Mouse (Mus musculus): Measurements from ENCODE around the gene Grk5.

Gene Grk5

DNA sequence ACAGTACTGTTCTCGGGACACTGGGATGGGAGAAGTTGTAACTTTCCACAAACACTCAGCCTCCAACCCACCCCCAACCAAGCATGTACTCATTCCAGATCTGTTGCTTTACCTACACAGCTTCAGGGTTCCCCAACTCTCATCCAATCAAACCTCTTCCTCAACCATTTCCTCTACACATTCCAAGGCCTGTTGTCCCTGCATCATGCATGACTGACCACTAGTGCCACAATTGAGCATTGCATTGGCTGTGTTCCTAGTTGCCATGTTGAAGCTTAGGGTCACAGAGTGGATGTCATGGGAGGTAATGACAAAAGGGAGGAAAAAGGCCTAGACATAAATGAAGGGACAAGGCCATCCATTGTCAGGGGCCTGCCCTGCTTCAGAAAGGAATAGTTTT lies 175.5 kb downstream of the Grk5 start:
- peak; percentile 5 for DNase-seq (ENCODE audit: low spot score)

DNA sequence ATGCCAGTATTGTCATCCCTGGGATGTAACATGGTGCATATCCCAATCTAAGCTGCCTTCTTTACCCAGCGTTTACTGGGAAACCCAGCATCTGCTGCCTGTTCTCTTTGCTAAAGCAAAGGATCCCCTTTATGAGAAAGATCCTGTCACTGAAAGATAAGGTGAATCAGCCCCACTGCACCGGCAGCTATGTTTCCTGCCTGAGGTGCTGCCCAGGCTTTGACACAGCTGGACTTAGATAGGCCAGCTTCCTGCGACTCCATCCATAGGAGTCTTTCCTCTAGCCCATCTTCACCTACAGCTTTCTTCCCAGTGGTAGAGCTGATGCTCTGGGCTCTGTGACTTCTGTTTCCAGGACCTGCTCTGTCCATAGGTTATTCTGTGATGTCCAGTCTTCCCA lies 189.1 kb downstream of the Grk5 start:
- DNase-seq (ENCODE audit: low spot score): no peak

DNA sequence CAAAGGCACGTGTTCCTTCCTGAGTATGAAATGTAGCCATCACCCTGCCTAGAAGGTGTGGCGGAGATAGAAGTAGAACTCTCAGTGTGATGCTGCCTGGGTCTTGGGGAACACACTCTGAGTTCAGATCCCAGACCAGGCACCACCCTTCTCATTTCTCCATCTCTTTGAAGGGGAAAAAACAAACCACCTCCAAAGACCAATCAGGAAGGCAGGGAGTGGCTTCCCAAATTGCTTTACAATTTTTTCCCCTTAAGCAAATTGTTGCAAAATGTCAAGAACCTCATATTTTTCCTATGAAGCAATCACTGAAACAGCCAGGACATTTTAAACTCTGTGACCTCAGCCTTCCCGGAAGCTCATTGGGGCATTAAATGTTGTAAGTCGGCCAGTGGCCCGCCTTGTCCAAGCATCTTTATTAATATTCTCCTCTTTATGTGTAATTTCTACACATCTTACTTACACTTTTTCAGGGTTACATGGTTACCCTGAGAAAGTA lies 190.8 kb downstream of the Grk5 start:
- no peak for DNase-seq (ENCODE audit: low spot score)

DNA sequence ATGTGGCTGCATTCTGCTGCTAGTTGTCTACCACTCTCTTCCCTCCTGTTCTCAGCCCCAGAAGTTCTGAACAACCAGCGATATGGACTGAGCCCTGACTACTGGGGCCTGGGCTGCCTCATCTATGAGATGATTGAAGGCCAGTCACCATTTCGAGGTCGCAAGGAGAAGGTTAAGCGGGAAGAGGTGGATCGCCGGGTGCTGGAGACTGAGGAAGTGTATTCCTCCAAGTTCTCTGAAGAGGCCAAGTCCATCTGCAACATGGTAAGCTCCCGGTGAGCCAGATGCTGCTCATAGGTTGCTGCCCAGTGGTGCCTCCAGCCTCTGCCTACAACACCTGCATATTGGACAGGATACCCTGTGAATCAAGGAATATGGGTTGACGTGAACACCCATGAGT lies 193.5 kb downstream of the Grk5 start:
- DNase-seq (ENCODE audit: low spot score): no peak

DNA sequence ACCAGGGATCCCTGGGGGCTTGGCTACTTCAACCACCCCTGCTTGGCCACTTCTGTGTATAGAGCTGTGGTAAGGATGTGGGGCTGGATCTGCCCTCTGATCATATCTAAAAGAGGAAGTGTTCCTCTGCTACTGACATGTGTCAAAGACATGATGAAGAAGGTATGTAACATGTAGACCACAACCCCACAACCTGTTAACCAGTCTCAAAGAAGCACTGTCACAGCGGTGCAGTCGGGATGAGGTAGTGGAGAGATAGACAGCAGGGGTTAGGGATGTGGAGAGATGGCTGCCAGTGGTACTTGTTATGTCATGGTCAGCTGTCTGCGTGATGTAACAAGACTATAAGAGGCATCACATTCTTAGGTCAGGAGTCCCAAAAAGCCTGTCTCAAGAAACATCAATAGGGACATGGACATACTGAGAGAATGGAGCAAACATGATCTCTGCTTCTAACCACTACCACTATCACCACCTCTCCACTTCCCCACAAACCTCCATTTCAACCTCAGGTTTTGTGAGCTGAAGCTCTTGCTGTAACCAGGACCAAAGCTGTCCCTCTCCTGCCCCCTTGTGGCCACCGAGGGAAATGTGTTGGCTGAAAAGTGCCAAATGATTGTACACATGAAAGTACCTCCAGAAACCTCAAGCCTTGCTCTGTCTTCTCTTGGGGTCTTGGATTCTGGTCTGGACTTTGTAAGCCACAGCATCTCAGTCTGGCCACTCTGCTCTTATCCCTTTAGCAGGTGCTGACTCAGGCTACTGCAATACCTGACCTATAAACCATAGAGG lies 194.8 kb downstream of the Grk5 start:
- peak; percentile 93 for DNase-seq (ENCODE audit: low spot score)

DNA sequence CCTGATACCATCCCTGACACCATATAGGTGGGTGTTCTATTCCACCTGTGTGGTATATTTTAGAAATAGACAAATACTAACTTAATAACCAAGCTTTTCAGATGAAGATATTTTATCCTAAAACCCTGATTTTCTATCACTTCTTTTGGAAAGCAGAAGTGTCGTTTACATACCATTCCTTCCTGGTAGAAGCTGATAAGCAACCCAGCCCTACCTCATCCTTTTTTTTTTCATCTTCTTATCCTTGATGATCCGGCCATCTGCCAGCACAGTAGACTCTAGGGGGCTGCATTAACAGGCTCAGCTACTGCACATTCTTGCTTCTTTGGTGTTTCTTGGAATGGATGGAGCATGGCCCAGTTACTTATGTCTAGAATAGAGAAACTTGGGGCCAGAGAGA lies 195.7 kb downstream of the Grk5 start:
- DNase-seq (ENCODE audit: low spot score): no peak

DNA sequence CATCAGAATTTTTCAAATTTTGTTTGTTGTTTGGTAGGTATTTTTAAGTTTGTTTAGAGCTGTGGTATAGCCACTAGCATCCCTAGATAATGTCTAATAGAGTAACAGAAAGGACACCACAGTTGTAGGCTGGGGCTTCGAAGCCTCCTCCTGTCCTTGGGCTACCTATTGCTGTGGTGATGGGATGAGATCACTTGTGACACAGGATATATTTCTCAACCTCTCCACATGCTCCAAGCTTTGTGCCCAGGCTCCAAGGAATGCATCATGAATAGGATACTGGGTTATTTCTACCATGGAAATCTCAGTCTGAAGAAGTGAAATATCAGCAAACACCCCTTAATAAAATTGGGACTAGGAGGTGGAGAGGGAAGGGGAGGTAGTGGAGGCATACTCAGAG lies 198.2 kb downstream of the Grk5 start:
- DNase-seq (ENCODE audit: low spot score): no peak

DNA sequence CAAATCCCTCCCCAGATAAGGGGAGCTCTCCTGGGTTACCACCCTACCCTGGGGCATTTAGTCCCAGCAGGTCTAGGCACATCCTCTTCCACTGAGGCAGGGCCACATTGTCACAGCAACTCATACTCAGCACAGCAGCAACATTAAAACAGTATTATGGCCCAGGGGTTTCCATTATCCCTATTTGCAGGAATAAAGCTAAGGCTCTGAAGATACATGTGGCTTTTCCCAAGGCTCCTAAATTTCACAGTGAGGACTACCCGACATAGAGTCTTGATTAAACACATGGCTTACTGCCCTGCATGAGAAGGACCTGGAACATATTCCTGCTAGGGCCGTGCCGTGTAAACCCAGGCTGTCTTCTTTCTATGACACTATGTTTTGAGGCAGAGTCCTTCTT lies 199.5 kb downstream of the Grk5 start:
- no peak for DNase-seq (ENCODE audit: low spot score)

DNA sequence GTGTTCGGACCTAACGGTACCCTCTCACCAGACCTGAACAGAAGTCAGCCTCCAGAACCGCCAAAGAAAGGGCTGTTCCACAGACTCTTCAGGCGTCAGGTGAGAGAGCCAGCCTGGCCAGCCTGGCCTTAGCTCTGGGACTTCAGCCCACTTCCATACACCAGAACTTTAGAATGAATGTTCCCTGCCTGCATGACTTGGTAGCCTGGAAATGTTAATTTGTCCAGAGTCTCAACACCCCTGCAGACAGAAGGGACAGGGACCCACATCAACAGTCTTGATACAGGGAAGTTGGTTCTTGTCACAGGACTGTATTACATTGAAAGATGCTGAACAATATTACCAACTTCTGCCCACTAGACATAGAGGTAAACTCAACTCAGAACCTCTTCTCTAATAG lies 201.0 kb downstream of the Grk5 start:
- DNase-seq (ENCODE audit: low spot score): no peak

DNA sequence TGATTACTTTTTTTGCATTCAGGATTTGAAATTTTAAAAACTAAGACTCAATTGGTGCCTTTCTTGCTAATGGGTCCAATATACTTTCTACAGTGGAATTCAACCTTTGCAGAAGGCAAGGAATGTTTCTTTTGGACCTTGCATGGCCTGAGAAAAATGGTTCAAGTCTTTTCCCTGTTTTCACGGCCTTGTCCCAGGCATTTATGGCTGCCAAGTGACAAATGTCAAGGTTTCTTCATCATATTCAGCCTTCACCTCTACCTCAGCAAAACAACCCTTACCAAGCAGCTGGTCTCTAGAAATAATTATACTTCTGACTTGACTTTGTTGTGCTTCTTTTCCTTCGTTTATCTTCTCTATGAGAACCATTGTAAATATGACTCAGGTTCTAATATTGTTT lies 207.2 kb downstream of the Grk5 start:
- no peak for DNase-seq (ENCODE audit: low spot score)

DNA sequence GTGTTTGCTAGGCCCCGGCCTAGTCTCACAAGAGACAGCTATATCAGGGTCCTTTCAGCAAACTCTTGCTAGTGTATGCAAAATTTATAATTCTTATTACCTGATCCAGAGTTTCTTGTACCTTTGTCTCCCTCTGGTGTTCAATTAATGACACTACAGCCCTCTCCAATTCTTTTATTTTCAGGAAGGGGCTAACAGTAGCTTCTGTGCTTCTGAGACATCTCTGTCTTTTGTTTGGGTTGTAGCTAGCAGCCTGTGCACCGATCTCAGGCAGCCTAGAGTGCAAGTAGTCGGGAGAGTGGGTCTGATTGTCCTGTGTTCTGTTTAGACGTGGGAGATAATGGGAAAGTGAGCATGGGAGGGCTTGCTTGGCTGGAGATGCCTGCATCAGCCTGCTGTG lies 208.2 kb downstream of the Grk5 start:
- peak; percentile 7 for DNase-seq (ENCODE audit: low spot score)

DNA sequence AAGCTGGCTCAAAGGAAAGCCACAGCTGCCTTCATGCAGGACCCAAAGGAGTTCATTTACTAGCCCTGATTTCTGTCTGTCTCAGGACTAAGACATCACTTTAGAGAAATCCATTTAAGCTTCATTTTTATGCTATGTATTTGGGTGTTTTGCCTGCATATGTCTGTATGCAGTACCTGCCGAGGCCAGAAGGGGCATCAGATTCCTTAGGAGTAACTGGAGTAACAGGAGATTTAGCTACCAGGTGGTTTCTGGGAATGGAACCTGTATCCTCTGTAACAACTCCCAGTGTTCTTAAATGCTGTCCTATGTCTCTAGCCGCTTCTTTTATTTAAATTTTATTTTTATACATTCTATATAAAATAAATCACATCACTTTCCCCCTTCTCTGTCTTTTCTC lies 220.6 kb downstream of the Grk5 start:
- DNase-seq (ENCODE audit: low spot score): no peak

DNA sequence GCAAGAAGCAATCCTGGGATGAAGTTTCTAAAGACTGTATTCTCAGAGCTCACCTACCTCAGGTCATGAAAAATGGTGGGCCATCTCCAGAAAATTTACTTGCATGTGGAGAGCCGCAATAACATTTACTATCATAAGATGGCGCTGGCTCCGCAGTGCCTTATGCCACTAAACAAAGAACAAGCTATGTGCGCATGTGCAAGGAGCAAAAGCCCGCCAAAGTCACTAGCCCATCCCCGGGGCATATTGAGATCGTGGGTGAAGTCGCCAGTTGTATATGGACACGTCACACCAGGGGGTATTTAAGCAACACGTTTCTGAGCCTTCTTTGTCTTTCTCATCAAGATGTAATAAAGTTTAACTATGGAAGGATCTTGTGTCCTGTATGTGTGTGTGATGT lies 241.5 kb downstream of the Grk5 start:
- no peak for DNase-seq (ENCODE audit: low spot score)

DNA sequence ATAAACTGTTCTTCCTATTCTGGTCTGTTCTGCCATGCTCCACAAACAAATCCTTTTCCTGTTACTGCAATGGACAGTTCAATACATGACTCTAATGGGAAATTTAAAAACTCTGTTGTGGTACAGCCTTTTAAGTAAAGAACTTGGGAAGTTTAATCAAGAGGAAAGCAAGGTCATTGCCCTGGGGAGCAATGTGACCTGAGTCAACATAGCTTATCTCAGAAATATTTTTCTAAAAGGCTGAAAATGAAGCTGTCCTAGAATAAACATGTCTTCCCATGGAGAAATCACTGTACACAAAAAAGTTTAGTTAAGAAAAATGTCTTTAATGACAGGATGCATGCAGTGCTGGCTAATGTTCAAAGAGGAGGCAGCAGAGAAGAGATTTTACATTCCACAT lies 249.1 kb downstream of the Grk5 start:
- DNase-seq (ENCODE audit: low spot score): no peak

DNA sequence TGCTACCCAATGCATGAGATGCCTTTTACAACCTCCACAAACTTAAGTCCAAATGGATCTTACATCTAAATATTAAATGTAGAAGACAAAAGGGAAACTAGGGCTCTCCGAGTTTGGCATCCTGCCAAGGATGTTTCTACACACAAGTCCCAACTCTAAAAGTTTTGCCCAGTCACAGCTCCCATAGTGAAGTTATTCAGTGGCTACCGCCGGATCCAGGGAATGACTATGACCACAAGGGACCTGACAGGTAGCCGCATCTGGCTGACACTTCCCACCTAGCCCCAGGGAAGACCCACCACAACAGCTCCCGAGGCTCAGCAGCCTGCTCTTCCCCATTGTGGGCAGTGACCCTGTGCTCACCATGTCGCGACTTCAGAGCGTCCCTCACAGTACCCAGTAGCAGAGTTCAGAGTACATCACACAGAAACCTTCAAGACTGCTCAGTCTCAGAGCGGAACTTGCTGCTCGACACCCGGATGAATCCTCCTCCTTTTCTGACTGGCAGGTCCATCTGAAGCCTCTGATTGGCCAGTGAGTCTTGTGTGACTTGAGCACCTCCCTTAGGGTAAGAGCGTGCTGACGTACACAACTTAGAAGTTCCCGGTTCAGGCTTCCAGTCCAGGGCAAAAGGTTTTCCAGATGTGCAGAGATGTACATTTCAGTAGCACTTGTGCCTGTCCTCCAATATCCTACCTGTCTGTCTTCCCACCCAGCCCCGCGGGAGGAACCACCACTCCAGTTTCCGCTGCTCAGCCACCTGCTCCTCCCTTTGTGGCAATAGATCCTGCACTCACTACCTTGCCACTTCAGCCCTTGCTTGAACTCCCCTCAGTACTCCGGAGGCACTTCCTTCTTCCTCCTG lies 251.0 kb downstream of the Grk5 start, which contains the start of gene Zfp950:
TSS of gene Zfp950 (minus strand) at position 499 of the 865 bp plus-strand sequence.
- DNase-seq (ENCODE audit: low spot score): peak; percentile 61

DNA sequence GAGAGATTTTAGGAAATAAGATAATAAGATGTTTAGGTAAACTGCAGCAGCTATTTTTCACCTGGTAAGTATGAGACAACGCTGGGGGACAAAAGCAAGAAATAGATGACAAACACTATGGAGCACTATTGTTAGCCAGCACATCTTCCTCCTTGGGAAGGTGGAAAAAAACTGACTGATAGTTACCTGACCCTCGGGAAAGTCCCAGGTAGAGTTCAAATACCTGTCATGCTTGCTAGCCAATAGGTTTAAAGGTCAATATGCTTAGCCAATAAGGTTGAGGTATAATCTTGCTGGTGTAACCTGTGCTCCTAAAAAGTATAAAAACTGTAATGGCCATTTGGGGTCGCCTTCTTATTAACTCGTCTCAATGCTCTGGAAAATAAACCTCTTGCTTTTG lies 251.8 kb downstream of the Grk5 start:
- no peak for DNase-seq (ENCODE audit: low spot score)

All from ovary, postnatal 14 days (tissue).